Mouse (Mus musculus) ES-E14 (cell line): ENCODE data around the gene Pnkd.

Source experiments
- HCFC1 ChIP-seq: IDR thresholded peaks from 2 replicates; pipeline ENCODE4 v1.6.1; 2012; ENCODE audit warnings: low read length, inconsistent platforms, borderline replicate concordance; ENCODE audit not compliant: insufficient read depth
- ZC3H11A ChIP-seq: IDR thresholded peaks from 2 replicates; pipeline ENCODE4 v1.6.1; 2012; ENCODE audit warnings: low read depth, mild to moderate bottlenecking, inconsistent platforms, low read length, borderline replicate concordance
- ZNF384 ChIP-seq: IDR thresholded peaks from 2 replicates; pipeline ENCODE4 v1.6.1; 2012; ENCODE audit warnings: low read depth, low read length, inconsistent platforms

- no peak for TF ChIP-seq ZC3H11A
- no peak for TF ChIP-seq HCFC1
- TF ChIP-seq ZNF384, result no peak
Observed at GRCm38 (mm10) chr1:74239618-74240017, 45.1 kb upstream of the Pnkd start.
